Mouse (Mus musculus): ENCODE results near the gene Ets1.

Ets1 gene

GRCm38 (mm10) chr9:32616516-32617429, 19.2 kb upstream of the Ets1 start:
- no peak for DNase-seq (ENCODE audit: low read depth)

- DNase-seq (ENCODE audit: low read depth): no peak
These were observed 18.6 kb upstream of the Ets1 start for GRCm38 (mm10) chr9:32617430-32617768.

DNA sequence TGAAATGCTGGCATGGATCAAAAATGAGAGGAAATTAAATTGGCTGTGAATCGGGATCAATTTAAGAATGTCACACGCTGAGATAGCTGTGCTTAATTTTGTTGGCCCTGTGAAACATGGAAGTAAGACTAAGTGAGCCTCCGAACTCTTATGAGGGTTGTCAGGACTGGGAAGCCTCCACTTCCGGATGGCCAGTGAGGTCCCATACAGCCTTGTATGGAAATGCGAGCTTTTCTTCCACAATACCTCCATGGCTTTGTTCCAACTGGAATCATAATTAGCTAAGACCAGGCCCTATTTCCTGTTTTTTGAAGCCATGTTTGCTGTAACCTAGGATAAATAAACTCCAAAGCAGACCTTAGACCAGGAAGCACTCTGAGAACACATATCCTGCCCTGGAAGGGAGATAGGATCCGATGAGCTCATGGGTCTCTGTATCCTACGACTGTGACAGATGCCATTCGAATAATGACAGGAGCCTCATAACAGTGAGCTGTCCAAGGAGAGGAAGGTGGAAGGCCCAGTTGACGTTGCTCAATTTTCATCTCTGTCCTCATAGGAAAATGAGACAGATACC, 17.4 kb upstream of the Ets1 start:
- no peak for DNase-seq (ENCODE audit: low read depth)

DNA sequence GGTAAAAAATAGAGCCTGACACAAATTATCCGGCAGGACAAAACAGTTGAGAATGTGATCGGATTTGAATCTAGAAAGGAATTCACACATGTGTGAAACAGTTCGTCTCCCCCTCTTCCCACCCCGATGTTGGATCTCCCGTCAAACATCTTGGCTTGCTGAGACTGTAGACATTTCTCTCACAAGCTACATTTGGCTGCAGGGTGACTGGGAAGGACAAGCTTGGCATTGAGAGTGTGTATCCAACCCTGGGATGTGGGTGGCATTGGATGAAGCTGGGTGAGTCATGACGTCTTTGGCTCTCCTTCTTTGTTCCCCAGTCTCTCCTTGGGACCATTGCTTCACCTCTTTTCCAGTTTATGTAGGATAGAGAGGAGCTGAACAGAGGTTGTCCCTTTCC, 16.4 kb upstream of the Ets1 start:
- DNase-seq (ENCODE audit: low read depth): peak; percentile 9

- DNase-seq (ENCODE audit: low read depth): no peak
These were observed 15.6 kb upstream of the Ets1 start for GRCm38 (mm10) chr9:32620446-32620845.

GRCm38 (mm10) chr9:32629385-32629981, 6.5 kb upstream of the Ets1 start:
- peak; percentile 36 for DNase-seq (ENCODE audit: low read depth)

DNA sequence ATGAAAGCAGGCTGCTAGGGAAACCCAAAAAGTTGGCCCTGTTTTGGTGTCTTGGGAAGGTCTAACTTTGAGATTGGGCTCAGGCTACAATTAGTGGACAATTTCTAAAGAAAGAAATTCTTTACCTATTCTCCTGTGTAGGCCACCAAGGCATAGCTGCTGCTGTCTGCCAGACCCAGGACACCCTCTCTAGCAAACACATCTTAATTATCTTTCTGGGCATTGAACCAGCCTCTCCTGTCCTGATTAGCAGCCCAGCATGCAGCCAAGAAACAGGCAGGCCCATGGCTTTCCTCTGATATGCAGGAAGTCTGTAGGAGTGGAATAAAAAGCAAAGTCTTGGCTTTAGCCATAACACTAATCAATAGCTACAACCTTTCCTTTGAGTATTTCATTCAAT, 4.7 kb upstream of the Ets1 start:
- DNase-seq (ENCODE audit: low read depth): no peak

- no peak for DNase-seq (ENCODE audit: low read depth)
These were observed 3.8 kb upstream of the Ets1 start for GRCm38 (mm10) chr9:32632237-32632636.

DNA sequence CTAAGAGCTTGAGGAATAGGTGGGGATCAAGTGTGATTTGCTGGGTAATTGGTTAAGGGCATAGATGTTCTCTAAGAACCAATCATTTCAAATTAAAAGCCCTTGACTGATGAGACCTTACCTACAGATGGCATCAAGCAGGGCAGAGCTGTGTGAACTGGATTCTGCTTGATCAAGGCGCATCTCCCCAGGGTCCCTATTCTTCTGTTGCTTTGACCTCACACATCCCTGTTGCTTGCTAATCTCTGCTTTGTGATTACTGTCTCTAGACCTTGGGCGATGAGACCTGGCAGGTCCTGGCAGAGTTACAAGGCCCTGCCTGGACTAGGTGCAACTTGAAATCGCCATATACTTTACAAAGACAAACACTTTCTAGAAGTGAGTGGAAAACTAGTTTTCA, 9.0 kb downstream of the Ets1 start:
- no peak for DNase-seq (ENCODE audit: low read depth)

DNA sequence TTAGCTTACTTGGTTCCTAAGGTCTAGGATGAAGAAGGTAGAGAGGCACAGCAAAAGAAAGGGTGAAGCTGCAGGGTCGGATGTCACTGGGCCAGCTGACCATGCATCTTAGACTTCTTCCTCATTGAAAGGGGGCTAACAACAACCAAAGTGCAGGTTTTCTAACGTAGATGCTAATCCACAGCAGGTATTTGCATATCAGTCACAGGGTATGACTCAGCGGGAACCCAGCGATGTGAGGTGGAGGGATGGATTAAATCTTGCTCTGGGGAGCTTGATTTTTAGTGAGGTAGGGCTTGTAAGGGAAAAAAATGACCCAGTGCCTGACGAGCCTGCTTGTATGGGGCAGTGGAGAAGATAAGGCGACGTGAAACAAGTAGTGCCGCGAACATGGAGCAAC, 9.5 kb downstream of the Ets1 start:
- DNase-seq (ENCODE audit: low read depth): no peak

DNA sequence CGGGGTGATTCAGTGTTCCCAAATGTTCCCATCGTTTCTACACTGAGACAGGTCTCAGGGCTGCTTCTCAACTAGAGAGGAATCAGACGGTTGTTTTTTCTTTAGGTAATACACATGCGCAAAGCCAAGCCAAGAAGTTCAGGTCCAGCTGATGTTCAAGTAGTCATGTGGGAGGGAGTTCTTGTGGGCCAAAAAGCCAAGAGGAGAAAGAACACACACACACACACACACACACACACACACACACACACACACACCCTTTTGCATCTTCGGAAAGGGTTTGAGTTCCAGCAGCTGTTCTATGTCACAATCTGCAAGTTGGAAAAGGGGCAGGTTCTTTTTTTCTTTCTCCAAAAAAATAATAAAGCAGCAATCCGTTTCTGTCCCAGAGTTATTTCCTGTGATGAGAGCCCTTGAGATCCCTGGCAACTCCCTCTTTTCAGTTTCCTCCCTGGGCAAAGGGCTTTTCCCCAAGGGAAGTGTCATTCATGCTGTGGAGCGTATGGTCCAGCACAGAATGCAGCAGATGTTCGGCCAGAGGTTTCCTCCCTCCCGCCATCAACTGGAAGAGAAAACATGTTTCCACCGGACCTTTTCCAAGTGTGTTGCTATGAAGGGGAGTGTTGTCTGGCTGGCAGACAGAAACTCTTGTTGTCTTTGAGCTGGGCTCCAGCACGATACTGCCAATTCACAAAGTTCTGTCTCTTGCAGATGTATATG, 10.7 kb downstream of the Ets1 start:
- peak; percentile 81 for DNase-seq (ENCODE audit: low read depth)

DNA sequence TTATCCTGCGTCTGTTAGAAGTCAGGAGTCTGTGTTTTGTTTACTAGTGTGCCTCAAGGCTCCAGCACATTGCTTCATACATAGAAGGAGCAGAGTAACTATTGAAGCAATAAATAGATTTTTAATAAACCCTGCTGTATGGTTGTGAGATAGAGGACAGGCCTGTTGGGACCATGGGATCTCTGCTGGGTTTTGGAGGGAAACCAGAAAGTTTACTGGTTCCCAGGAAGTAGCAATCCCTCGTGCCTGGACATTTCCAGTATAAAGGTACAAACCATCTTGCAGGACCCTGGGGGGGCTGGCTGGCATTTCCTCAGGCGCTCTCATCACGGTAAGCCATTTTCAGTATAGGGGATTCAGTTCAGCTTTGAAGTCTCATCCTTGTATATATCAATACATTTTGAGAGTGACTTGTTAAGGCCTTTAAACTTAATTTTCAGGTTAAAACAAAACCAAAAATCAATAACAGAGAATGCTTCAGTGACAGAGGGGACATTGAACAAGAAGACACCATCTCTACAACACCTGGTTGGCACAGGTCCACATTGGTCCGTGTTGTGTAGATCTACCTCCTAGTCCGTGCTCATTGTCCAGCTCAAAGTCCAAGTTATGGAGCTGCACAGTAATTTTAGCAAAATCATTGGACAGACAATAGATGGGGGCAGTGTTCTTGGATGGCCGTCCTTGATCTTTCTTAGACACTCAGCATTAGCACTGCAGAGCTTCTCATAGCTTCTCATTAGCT, 11.7 kb downstream of the Ets1 start:
- DNase-seq (ENCODE audit: low read depth): no peak

GRCm38 (mm10) chr9:32648286-32648685, 12.3 kb downstream of the Ets1 start:
- DNase-seq (ENCODE audit: low read depth): no peak

GRCm38 (mm10) chr9:32650738-32651137, 14.7 kb downstream of the Ets1 start:
- DNase-seq (ENCODE audit: low read depth): no peak

GRCm38 (mm10) chr9:32652112-32652511, 16.1 kb downstream of the Ets1 start:
- DNase-seq (ENCODE audit: low read depth): no peak

DNA sequence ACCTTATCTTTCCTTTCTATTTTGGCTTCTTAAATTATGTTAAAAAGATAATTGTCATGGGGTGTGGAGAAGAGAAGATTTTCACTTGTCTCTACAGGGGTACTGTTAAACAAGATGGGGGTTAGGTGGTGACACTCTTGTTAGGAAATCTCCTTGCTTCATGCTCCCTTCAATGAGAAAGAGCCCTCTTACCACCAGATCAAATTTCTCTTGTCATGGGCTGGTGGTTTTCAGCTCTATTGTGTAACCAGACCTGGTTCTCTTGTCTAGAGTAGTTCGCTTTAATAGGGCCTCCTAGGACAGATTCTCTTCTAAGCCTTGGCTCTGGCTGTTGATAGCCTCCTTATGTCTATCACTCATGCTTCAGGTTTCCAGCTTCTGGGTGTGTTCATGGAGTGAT, 18.3 kb downstream of the Ets1 start:
- no peak for DNase-seq (ENCODE audit: low read depth)

DNA sequence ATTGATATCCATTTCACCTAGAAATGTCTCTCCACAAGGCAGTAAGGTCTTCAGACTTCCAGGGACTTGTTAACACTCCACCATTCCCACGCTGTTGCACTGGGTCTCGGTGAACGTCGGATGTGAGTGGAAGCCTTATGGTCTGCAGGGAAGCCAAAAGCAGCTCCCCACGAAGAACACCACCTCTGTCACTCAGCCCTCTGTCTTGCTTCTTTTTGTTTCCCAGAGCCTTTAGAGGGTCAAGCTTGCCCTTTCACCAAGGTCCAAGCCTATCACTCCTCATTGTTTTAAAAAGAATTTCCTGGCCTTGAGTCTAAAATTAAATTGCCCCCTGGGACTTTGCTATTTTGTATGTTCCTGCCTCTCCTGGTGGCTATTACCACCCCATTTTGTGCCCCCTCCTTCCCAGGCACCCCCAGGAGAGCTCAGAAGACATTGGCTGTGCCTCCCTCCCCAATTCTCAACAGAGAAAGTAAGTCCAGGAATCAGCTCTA, 20.4 kb downstream of the Ets1 start:
- no peak for DNase-seq (ENCODE audit: low read depth)

DNA sequence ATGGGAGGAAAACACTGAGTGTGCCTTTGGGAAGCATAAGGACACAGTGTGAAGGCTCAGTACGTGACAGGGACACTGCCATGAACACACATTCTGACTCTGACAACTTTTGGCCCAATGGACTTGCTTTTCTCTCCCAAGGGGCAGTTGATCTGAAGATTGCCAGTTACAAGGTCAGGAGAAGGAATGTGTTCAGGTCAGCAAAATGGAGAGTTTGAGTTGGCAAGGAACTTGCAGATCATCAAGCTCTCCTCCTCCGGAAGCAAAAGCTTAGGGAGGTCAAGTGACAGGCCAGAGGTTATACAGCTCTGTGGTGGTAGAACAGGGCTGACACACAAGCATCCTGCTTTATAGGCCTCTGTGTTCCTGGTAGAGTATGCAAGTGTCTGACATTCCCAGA, 21.1 kb downstream of the Ets1 start:
- no peak for DNase-seq (ENCODE audit: low read depth)

DNA sequence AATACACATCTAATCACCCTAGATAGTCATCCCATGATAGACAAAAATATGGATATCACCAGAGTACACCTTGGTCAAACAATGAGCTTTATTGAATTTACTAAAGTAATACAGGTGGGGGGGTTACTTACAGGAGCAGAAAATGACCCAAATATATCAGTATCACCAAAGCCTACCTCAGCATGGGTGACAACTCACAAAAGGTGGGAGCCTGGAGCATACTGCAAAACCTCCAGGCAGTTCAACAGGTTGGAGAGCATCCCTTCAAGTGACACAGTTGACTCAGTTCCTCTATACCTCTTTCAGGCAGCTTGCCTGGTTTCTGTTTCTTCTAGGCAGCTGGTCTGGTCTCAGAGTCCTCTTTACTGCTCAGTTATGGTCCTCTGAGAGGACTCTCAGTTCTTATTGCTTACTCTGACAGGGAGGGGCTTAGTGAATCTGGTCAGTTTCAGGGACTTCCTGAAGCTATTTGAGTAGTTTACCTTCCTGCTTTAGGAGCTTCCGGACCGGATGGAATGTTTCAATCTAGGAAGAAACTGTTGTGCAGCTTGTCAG, 24.5 kb downstream of the Ets1 start:
- no peak for DNase-seq (ENCODE audit: low read depth)

DNA sequence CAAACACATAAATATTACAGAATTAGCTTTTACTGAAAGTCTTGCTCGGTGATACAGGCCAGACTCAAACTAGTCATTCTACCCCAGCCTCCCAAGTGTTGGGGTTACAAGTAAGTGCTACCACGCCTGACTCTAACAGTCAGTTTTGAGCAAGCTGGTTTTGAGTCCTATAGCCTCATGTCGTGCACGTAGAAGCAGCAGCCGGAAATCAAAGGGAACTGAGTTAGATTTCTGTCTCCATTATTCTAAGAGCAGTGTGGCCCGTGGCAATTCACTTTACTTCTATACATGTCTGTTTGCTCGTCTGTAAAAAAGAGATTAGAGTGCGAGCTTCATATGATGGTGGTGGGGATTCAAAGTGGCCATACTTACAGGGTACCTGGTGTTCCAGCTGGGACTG, 25.1 kb downstream of the Ets1 start:
- no peak for DNase-seq (ENCODE audit: low read depth)

GRCm38 (mm10) chr9:32661561-32661960, 25.5 kb downstream of the Ets1 start:
- DNase-seq (ENCODE audit: low read depth): no peak
